Mouse (Mus musculus): ENCODE data around the gene Zfp503.

The Zfp503 gene

DNA sequence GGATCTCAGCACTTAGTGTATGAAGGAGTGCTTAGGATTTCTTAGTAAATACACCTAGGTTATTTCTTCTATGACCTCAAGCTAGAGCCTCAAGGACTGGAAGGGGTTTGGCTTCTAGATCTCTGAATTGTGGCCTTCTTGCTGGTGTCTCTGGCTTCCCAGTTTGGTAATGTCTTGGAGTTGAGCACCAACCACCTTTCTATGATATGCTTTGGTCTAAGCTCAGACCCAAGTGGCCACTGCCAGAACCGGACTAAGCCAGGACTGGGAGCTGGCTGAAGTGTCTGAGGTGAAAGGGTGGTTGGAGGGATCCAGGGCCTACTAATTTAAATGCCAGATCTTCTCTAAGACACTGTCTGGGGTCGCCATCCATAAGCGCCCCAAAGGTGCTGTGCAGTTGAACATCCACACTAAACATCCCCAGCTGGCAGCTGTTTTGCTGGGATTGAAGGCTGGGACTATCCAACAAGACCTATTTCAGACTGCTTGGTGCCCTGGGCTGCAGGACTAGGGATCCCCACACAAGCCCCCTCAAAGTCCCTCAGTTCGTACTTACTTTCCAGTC lies 3.0 kb upstream of the Zfp503 start:
- no peak for DNase-seq

DNA sequence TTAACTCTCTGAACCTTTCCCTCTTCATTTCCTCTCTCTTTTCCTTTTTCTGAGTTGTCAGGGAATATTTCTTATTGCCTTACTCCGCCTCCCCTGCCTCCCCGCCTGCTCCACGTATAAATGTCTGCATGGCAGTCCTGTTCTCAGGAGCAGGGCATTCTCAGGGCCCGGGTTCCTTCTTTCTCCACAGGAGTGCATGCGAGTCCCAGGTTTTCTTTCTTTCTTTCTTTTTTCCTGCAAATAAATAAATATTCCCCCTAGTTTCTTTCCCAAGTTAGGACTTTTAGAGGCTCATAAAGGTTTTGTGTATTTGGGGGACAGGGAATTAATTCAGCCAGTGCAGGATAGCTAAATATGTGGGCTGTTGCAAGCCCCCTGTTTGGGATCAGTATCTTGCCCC lies 2.5 kb upstream of the Zfp503 start:
- no peak for DNase-seq

DNA sequence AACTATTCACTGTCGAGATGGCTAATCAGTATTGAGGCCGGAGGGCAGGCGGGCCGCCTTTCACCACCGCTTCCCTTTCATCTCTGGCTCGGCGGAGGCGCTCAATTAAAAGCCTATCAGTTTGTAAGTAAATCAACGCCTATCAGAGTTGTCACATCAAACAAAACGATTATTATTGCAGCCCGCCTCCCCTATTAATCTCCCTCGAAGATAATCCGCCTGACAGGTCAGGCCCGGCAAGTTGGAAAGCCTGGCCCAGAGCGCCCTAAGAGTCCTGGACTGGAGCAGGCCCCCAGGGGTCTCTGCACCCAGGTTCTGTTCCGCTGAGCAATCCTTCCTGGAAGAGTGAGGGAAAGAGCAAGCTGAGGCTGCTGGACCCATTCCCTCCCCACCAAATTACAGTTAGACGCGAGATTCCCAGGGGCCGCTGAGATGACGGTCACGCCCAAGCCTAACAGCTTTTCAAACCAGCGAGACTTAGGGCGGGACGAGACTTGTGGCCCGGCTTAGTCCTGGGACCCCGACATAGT lies 1.9 kb upstream of the Zfp503 start:
- DNase-seq: no peak

DNA sequence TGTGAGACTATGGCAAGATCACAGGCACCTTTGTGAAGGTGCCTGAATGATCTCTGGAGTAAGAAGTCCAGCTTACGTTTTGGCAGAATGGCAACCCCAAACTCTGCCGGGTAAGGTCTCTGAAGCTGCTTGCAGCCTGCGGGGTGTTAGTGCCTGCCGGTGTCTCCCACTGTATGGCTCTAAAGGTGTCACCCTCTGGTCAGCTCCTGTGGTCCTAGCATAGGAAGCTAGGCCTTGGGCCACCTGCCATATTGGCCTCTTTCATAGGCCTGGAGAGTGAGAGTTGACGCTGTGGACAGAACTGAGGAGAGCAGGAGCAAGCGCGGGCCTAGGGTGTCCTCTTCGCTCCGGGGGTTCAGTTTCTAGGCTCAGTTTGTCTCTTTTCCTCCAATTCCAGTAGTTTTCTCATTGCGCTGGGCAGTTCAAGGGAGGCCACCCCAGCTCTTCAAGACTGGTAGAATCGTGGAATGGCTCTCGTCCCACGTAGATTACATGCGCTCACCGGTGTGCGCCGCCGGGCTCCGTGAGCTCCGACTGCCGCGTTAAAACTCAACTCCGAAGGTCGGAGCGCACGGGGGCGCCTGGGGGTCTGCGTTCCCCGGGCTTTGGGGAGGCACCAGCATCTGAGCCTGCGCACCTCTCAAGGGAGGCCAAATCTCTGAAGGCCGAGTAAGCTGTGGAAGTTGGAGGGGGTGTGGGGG lies 1.1 kb upstream of the Zfp503 start:
- no peak for DNase-seq

DNA sequence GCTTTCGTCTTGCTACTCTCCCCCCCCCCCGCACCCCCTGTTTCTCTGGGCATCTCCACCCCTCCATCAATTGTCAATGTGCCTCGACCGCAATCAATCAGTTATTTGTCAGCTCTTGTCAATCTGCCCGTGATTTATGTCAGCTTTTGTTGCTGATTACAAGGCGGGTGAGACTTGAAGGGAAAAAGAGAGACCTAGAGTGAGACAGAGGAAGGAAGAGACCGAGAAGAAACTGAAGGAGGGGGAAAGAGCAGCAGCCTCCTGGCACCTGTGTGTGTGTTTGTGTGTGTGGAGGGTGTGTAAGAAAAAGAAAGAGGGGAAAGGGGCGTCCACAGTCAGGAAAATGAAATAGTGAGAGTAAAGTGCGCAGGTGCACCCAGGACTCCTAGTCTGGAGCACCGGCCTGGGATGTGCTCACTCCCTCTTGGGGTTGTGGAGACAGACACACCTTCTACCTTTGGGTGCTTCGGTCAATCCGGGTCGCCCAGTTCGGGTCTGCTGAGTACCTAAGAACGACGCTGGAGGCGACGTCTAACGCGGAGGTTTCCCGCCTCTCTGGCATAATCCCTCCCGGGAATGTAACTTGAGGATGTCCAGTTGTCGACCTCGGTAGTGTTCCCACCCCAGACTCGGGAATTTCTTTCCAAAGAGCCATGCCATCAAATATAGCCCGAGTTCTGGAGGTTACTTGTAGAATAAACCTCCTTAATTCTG lies 667 bp downstream of the Zfp503 start:
- DNase-seq: no peak

DNA sequence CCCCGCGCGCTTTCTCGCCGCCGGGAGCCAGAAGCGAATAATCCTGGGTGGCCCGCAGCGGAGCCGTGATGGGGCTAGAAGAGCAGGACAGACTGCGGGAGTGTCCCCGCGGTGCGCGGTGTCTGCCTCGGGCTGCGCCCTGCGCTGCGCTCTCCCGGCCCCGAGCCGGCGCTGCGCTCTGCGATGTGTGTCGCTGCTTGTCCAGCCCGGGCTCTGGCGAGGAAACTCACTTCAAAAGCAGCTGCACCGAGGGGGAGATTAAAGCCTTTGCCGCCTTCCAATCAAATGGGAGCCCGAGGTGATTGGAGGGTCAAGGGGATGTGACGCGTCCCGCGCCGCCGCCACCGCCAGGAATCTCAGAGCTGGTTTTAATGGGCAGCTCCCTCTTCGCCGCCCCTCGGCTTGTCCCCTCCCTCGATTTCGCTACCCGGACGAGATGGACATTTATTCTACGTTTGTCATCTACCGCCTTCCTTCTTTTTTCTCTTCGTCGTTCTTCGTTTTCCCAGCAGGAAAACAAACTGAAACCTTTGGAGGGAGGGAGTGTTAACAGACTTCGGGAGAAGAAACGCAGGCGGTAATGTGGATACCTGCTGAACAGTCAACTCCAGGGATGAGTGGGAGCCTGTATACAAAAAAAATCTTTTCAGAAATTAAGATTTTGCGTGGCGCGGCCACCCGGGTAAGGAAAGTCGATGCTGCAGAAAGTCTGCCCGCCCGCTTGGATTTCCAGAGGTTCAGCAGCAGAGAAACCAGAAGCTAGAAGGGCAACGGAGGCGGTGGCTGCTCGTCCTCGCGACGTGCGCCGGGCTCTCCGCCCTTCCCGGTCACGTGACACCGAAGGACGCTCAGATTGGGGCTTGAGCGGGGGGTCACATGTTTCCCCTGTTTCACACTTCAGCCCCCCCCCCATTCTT lies 1.5 kb downstream of the Zfp503 start:
- DNase-seq: peak; percentile 71

DNA sequence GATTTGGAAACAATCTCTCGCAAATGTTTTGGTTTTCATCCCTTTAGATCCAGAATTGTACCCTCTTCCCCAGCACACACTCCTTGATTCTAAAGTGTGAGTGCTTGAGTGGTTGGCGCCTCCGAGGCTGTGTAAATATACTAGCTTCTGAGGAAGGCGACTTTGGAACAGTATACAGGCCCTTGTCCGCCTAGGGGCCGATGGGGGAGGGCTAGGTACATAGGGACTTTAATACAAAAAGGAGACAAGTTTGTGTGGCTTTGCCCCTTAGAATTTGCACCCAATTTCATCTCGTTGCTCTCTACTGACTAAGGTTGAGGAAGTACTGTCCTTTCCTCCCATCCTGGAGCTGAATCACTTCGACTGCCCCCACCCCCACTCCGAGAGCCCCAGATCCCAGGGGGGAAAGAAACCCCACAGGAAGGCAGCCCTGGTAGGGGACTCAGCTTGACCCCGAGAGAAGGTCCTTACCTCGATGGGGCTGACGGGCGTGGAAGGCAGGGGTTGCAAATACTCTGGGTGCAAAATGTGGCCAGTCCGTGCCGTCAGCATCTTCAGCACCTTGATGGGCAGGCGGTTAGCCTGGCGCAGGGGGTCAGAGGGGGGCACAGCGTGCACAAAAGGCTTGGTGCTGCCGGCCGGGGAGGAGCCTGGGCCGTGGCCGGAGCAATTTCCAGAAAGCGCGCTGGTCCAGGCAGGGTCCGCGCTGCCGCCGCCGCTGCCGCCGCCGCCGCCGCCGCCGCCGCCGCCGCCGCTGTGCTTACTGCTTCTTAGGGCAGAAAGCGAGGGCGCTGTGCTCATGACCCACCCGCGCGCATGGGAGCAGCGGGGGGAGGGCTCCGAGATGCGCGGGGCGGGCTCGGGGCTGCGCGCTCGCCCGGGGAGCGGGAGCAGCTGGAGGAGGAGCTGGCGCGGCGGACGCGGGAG lies 2.4 kb downstream of the Zfp503 start:
- no peak for DNase-seq

DNA sequence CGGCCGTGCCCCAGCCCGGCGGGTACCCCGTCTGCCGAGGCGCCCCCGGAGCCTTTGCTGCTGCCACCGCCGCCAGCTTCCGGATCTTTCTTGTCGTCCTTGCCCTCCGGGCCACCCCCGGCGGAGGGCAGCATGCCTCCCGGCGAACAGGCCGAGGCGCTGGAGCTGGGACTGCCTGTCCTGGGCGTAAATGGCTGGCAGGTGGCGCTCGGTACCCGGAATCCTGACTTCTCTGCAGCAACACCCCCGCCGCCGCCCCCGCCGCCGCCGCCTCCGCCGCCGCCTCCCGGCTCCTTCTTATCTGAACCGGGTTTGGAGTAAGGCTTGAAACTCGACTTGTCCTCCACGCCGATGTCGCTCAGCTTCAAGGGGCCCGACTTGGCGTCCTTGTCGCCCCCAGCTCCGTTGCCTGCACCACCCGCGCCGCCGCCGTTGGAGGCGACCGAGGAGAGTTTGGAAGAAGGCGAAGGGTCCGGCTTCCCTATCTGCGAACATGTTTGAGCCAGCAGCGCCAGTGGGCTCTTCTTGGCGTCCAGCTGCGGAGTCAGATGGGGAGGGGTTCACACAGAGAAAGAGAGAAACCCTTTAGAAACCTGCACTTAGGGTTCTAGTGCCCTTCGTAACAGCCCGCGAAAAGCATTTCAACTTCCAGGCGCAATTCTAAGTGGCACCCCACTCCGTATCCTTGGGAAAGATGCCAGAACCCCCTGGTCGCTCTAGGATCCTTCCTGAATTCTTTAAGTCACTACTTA lies 3.2 kb downstream of the Zfp503 start:
- DNase-seq: peak; percentile 54

DNA sequence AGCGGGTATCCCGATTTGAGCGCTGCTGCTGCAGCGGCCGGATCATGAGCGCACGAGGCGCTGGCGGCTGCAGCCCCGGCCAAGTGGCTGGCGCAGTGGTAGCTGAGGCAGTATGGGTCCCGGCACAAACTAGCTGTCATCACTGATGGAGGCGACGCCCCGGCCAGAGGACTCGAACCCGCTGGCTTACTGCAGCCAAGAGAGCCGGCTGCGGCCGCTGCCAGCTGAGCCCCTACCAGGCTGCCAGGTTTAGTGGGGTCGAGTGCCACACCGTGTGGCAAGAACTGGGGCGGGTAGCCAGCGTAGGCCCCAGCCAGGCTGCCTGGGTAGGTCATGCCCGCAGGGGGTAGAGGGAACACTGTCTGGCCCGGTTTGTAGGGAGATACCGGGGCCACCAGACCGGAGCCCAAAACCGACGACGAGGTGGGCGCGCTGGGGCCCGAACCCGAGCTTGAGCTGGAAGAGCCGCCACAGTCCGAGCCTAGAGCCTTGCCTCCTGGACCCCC lies 3.9 kb downstream of the Zfp503 start:
- no peak for DNase-seq

DNA sequence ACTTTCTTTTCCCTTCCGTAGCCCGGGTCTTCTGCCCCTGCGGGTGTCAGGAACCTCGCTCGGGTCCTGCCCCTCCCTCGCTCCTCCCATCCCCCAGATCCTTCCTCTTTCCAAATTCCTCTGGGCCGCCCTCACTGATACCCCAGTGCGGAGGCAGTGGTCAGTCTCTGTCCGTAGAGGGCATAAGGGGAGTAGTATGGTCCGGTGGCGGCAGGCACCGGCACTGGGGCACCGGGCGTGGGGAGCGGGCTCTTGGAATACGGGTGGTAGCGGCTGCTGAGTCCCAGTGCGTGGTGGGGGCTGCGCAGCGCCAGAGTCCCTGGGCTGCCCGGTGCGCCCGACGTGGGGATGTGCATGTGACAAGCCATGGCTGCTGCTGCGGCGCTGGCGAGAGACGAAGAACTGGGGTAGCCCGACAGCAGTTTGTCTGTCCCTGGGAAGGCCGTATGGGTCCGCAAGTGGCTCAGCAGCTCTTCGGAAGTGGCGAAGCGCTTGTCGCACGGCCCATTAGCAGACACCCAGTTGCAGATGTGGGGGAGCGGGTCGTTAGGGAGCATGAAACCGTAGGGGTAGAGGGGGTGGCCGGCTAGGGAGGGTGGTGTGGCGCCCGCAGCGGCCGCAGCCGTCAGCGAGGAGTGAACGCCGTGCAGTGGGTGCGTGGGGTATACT lies 4.5 kb downstream of the Zfp503 start:
- DNase-seq: no peak

DNA sequence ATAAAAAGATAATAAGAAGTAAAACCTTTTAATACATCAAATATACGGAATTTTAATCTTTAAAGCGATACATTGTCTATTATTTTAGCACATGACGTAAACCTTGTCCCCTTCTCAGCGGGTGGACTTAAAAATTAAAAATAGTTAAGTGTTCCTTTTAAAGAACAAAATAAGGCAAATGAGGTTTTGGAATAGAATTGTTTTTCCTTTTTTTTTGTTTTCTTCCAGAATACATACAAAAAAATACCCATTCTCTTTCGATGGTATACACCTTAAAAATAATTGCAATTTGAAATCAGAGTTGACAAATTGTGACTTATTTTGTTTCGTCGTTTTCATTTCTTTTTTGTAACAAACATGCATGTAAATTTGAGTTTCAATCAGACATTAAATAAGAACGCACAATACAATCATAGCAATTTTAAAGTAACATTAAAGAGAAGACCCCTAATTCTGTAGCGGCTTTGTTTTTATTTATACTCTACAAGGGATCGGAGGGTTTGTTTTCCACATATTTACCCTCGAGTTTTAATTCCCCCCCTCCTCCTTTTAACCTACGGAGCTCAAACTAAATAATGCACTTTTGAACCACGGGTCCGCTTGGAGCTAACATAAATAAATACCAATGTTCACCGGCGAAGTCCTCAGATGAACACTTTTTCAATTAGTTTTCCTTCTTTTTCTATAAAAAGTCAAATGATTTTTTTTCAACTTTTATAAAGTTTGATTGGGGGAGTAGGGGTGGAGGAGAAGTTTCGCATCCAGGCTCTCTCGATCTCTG lies 5.3 kb downstream of the Zfp503 start:
- no peak for DNase-seq

DNA sequence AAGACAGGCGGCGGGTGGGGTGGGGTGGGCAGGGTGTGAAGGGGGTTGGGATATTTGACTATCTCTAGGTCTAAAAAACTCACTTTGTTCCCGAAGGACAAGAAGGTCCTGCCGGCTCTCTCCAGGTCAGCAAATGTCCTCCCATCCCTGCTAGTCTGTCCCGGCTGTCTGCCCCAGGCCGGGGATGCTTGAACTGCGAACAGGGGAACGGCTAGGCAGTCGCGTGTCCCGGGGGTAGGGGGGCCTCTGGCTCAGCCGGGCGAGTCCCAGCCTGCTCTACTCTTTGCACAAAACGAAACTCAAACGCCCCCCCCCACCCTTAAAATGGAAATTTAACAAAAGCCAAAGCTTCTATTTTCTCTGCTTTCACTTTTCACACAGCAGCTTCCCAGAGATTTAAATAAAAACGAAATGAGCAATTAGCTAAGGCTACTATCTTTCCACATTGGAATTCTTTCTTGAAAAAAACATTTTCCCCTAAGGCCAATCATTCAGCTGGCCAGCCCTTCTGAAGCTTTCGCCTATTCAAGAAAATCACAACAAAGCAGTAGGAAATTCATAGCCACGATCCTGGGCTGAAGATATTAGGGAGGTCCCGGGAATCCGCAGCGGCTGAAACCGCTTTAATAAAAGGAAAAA lies 6.0 kb downstream of the Zfp503 start:
- DNase-seq: no peak

DNA sequence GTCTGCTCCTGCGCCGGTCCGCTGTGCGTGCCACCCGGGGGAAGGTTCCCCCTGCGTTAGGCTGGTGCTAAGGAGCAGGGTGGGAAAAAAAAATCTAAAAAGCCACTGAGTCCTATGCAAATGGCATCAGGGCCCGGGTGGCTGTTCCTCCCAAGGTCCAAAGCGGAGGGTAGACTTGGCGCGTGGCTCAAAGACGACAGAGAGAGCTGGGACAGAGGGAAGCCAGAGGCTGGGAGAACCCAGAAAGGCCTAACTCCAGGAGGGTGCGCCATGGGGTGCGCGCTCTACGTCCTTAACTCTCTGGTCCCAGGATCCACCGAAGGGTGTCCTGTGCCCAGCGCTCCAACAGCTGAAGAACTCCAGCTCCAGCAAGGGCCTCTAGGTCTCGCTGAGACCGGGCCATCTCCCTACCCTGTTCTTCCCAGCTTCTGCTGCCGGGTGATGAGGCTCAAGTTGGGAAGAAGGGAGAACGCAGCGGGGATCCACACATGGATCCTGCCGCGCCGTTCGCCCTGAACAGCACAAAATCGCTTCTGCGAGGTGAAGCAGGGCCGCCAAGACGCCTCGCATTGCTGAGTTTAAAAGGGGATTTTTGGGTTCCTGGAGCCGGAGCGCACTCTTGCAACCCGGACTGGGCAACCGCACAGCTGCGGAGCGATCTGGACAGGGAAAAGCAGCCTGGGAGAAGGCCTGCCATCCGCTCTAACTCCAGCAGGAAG lies 6.7 kb downstream of the Zfp503 start:
- no peak for DNase-seq

DNA sequence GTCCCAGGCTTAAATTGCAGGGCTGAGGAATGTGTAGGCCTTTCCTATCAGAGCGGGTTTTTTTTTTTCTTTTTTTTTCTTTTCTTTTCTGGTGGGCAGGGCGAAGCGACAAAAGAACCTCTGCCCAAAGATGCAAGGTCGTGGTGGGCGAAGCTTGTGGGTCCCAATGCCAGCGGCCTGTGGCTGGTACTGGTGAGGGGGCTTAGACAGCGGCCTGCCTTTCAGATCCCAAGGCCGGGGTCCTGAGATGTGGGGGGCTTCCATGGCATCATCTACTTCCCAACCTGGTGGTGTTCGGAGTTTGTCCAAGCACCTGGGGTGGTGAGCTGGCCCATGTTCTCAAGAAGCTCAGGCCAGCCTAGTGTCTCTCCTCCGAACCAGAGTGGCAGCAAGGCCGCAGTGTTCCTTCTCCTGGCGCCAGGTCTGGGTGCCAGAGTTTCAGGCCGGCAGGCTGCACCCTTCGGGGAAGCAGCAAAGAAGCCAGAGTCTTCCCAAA lies 7.3 kb downstream of the Zfp503 start:
- no peak for DNase-seq

DNA sequence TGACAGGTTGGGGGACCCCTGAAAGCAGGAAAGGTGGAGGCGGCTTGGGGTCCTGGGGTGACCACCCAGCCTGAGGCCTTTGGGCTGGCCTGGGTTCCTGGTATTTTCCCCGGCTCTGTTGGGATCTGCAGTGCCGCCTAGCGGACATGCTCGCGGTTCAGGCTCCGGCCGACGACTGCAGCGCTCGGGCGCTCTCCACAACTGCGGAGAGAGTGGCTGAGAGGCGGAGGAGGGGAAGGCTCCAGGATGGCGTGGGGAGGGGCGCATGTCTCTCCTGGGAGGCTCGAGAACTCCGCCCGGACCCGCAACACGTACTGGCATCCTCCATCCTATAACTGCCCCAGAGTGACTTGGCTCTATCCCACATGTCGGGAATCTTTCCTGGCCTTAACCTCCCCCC lies 7.9 kb downstream of the Zfp503 start:
- no peak for DNase-seq

DNA sequence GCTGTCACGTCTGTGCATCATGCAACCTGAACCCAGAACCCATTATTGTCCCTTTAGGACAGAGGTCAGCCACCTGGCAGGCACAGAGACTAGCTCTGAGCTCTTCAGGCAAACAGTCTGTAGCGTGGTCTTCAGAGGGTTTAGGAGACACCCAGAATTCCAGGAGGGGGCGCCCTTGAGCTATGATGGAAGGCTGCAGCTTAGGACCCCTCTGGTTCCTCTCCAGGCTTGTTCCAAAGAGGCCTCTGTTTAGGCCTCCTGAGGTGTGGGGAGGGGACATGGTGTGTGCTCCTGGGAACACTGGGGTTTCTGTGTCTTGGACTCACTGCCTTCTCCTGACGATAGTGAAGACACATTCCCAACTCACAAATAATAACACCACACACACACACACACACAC lies 20.4 kb downstream of the Zfp503 start:
- DNase-seq: no peak

DNA sequence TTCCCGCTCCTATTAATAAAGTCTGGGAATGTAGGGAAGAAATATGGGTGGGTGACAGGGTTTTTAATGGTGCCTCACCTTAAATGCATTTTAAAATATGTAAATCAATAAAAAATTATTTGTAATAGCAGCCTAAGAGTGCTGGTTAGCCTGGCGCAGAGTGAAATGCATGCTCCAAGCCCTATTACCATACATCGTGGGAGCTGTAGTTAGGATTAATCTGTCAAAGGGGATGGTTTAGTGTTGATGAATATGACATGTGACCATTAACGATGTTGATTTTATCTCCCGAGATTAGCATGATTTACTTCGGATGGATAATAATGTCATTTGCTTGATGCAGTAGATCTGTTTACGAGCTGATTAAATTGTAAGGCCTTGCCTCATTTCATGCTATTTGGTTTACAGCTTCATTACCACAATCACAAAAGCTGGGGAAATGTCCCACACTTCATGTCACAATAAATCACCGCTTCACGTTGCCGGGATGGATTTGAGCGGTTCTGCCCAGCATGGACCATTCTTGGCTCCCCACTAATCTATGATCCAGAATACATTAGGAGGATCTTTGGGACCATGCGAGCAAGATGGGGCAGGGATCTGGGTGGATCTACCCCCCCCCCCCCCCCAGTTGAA lies 21.9 kb downstream of the Zfp503 start:
- DNase-seq: no peak

DNA sequence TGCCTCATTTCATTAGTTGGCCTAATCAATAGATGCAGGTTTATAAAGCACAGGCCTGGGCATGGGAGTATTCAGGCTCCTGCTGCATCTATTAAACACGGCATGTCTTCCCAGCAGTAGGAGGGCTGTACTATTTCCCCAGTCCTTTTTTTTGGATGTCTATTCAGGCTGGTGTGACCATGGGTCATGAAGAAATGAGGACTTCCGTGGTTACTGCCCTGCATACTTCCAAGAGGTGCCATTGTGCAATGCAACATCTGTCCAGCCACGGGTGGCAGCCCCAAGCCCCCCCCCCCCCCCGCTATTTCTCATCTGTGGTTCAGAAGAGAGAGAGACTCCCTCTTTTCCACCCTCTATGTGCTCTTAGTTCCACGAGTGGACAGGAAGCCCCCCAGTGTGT lies 23.1 kb downstream of the Zfp503 start:
- no peak for DNase-seq
